Mouse (Mus musculus) cerebellum, adult 9-10 months (tissue): ENCODE results near the gene Tssk4.

ENCODE experiments used
- DNase-seq: peaks from one replicate; pipeline ENCODE4 v3.0.0; 2022

Gene Tssk4

GRCm38 (mm10) chr14:55649884-55650283 lies at the start of gene Tssk4:
Tssk4 (plus strand) TSS chr14:55650184.
- no peak for DNase-seq

GRCm38 (mm10) chr14:55603271-55603632 lies 46.7 kb upstream of the Tssk4 start, which contains the start of gene Irf9:
Irf9 (plus strand) TSS chr14:55603571.
- DNase-seq, result no peak

GRCm38 (mm10) chr14:55603633-55604576 lies 46.1 kb upstream of the Tssk4 start:
- DNase-seq, result peak; percentile 85

- DNase-seq, result no peak
Observed at GRCm38 (mm10) chr14:55604823-55605222, 45.2 kb upstream of the Tssk4 start.

- DNase-seq, result no peak
Observed at GRCm38 (mm10) chr14:55605743-55606459, 44.1 kb upstream of the Tssk4 start.

GRCm38 (mm10) chr14:55608339-55608738 lies 41.6 kb upstream of the Tssk4 start:
- no peak for DNase-seq

GRCm38 (mm10) chr14:55613346-55613745 lies 36.6 kb upstream of the Tssk4 start:
- DNase-seq, result no peak

- no peak for DNase-seq
Observed at GRCm38 (mm10) chr14:55614565-55615178, 35.3 kb upstream of the Tssk4 start.

- DNase-seq, result no peak
Observed at GRCm38 (mm10) chr14:55615876-55616275, 34.1 kb upstream of the Tssk4 start.

- no peak for DNase-seq
Observed at GRCm38 (mm10) chr14:55616844-55617243, 33.1 kb upstream of the Tssk4 start.

GRCm38 (mm10) chr14:55617822-55618221 lies 32.2 kb upstream of the Tssk4 start, which contains the start of gene Rec8:
Rec8 (plus strand) TSS chr14:55618037.
- DNase-seq, result peak; percentile 81

- no peak for DNase-seq
Observed at GRCm38 (mm10) chr14:55618486-55619195, 31.3 kb upstream of the Tssk4 start.

GRCm38 (mm10) chr14:55628077-55628827 lies 21.7 kb upstream of the Tssk4 start:
- DNase-seq, result no peak

GRCm38 (mm10) chr14:55629312-55629711 lies 20.7 kb upstream of the Tssk4 start:
- DNase-seq, result peak; percentile 36

GRCm38 (mm10) chr14:55634874-55635522 lies 15.0 kb upstream of the Tssk4 start:
- peak; percentile 70 for DNase-seq

GRCm38 (mm10) chr14:55635523-55636007 lies 14.4 kb upstream of the Tssk4 start, which contains the start of gene Ipo4:
Ipo4 (minus strand) TSS chr14:55635957.
- DNase-seq, result peak; percentile 77

- no peak for DNase-seq
Observed at GRCm38 (mm10) chr14:55637795-55638194, 12.2 kb upstream of the Tssk4 start, which contains the start of gene Gm49378. Gm49378 (minus strand) TSS chr14:55637895.

- no peak for DNase-seq
Observed at GRCm38 (mm10) chr14:55640816-55641215, 9.2 kb upstream of the Tssk4 start.

GRCm38 (mm10) chr14:55641291-55641690 lies 8.7 kb upstream of the Tssk4 start:
- DNase-seq, result no peak

- DNase-seq, result no peak
Observed at GRCm38 (mm10) chr14:55642679-55643059, 7.3 kb upstream of the Tssk4 start.
